Mouse (Mus musculus): ENCODE results near the gene Gm20547.

- no peak for TF ChIP-seq POLR2A (IDR thresholded peaks at IDR 0.05; ENCODE audit: insufficient read depth, low read length)
- no peak for TF ChIP-seq EP300 (IDR thresholded peaks at IDR 0.05; ENCODE audit: insufficient read depth, low read depth, low read length)
- no peak for TF ChIP-seq CTCF (IDR thresholded peaks at IDR 0.05; ENCODE audit: low read depth, low read length)
These were observed 74.7 kb downstream of the Gm20547 start for GRCm38 (mm10) chr17:34807176-34807575.
